Mouse (Mus musculus): Measurements from ENCODE around the gene Adamts17. TPM values are rescaled to one million over a fixed set of nuclear protein-coding genes. Genes with fewer than 3 reads are reported as not detected.

Gene Adamts17
- total RNA-seq, 2 experiments from 2014 or later = 5.2 to 9.6 TPM

GRCm38 (mm10) chr7:66843846-66844245, 4.3 kb downstream of the Adamts17 start:
- DNase-seq (ENCODE audit: low spot score in 2 of 2) = no peak

GRCm38 (mm10) chr7:66846582-66846981, 7.0 kb downstream of the Adamts17 start:
- no peak for DNase-seq (ENCODE audit: low spot score in 2 of 2)

- DNase-seq (ENCODE audit: low spot score in 2 of 2) = no peak
Observed at GRCm38 (mm10) chr7:66847299-66847698, 7.8 kb downstream of the Adamts17 start.

GRCm38 (mm10) chr7:66849316-66849715, 9.8 kb downstream of the Adamts17 start:
- no peak for DNase-seq (ENCODE audit: low spot score in 2 of 2)

GRCm38 (mm10) chr7:66852164-66852563, 12.6 kb downstream of the Adamts17 start:
- DNase-seq (ENCODE audit: low spot score in 2 of 2) = no peak

- DNase-seq (ENCODE audit: low spot score in 2 of 2) = no peak
Observed at GRCm38 (mm10) chr7:66857610-66858009, 18.1 kb downstream of the Adamts17 start.

- no peak for DNase-seq (ENCODE audit: low spot score in 2 of 2)
Observed at GRCm38 (mm10) chr7:66858247-66859075, 18.9 kb downstream of the Adamts17 start.

- DNase-seq (ENCODE audit: low spot score in 2 of 2) = no peak
Observed at GRCm38 (mm10) chr7:66859220-66859619, 19.7 kb downstream of the Adamts17 start.

- DNase-seq (ENCODE audit: low spot score in 2 of 2) = no peak
Observed at GRCm38 (mm10) chr7:66866944-66867718, 27.6 kb downstream of the Adamts17 start.

- DNase-seq (ENCODE audit: low spot score in 2 of 2) = no peak
Observed at GRCm38 (mm10) chr7:66867719-66868501, 28.4 kb downstream of the Adamts17 start.

- DNase-seq (ENCODE audit: low spot score in 2 of 2) = no peak
Observed at GRCm38 (mm10) chr7:66871520-66871919, 32.0 kb downstream of the Adamts17 start.

- DNase-seq (ENCODE audit: low spot score in 2 of 2) = no peak
Observed at GRCm38 (mm10) chr7:66871940-66872511, 32.5 kb downstream of the Adamts17 start.

- no peak for DNase-seq (ENCODE audit: low spot score in 2 of 2)
Observed at GRCm38 (mm10) chr7:66873235-66873634, 33.7 kb downstream of the Adamts17 start.

GRCm38 (mm10) chr7:66891431-66891830, 51.9 kb downstream of the Adamts17 start:
- no peak for DNase-seq (ENCODE audit: low spot score in 2 of 2)

GRCm38 (mm10) chr7:66892096-66892495, 52.6 kb downstream of the Adamts17 start:
- no peak for DNase-seq (ENCODE audit: low spot score in 2 of 2)

- DNase-seq (ENCODE audit: low spot score in 2 of 2) = no peak
Observed at GRCm38 (mm10) chr7:66902376-66902775, 62.8 kb downstream of the Adamts17 start.

- no peak for DNase-seq (ENCODE audit: low spot score in 2 of 2)
Observed at GRCm38 (mm10) chr7:66903014-66903413, 63.5 kb downstream of the Adamts17 start.

GRCm38 (mm10) chr7:66905941-66906340, 66.4 kb downstream of the Adamts17 start:
- no peak for DNase-seq (ENCODE audit: low spot score in 2 of 2)

- no peak for DNase-seq (ENCODE audit: low spot score in 2 of 2)
Observed at GRCm38 (mm10) chr7:66912866-66913265, 73.3 kb downstream of the Adamts17 start.

GRCm38 (mm10) chr7:66923595-66923994, 84.1 kb downstream of the Adamts17 start:
- no peak for DNase-seq (ENCODE audit: low spot score in 2 of 2)

- DNase-seq (ENCODE audit: low spot score in 2 of 2) = no peak
Observed at GRCm38 (mm10) chr7:66924104-66924503, 84.6 kb downstream of the Adamts17 start.

Measured in adrenal gland, postnatal 4 days (tissue).